Mouse (Mus musculus): ENCODE data around the gene Cntnap1.

- no peak for TF ChIP-seq CTCF (IDR thresholded peaks at IDR 0.05; ENCODE audit: control insufficient read depth, insufficient read depth, insufficient replicate concordance, low read depth, low read length)
- no peak for TF ChIP-seq POLR2A (IDR thresholded peaks at IDR 0.05; ENCODE audit: control insufficient read depth, low read depth, low read length)
Measured at GRCm38 (mm10) chr11:101168301-101168980, 1.9 kb upstream of the Cntnap1 start.
